Mouse (Mus musculus): ENCODE results near the gene Myo18a.
"Not testable (repeated sequence)": the region's sequence is repeated elsewhere in the genome, so short reads cannot be mapped to it uniquely, and the experiment has no call there.

Gene Myo18a

DNA sequence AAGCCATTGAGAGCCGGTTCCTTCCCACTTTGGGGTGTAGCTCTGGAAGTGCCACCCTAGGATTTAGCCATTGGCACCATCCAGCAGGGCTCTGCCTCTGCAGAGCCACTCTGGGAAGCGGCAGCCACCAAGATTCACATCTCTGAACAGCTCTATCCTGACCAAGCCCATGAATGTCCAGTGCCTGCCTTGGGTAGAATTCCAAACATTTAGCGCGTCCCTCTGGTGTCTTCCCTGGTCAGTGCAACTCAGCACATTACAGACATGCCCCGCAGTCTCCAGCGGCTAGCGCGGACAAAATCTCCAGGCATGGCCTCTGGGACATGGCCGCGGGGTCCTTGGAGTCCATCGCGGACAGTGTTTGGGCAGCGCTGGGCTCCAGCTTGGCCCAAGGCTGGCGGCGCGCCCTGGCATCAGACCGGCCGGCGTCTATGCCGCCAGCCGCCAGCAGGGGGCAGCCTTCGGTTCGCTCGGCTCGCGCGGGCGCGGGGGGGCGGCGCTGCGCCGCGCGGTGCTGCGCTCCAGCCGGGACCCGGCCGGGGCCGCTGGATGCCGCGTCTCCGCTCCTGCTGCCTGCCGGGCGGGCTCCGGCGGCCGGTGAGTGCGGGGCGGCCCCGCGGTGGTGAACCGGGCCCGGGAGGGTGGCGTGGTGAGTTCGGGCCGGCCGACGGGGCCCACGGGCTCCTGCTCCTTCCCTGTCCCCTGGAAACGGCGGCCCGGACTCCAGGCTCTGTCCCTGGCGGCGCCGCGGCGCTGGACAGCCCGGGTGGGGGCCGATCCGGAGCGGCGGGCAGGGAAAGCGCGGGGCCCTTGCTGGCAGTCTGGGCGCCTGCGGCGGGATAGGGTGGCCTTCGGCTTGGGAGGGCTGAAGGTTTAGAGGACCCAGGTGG lies at the start of gene Myo18a:
Myo18a (plus strand) TSS at position 464 of the 890 bp plus-strand sequence.
- DNase-seq (ENCODE audit: low spot score in 2 of 2): peak; percentile 81

DNA sequence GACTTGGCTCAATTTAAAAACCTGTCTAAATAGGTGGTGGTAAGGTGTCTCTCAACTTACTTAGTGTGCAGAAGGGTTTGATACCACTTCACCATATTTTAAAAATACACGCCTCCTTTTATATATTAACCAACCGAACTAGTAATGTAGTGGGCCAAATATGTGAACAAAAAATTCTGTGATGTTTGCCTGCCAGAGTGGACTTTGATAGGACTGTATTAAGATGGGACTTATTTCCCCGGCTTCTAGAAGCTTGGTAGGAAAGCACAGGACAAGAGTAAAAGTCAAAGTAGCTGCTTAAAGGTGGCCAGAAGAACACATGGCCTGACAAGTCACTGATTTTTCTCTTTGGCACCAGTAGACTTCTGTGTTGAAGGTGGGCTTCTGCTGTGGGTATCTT lies 49.3 kb upstream of the Myo18a start:
- DNase-seq (ENCODE audit: low spot score in 2 of 2): no peak

DNA sequence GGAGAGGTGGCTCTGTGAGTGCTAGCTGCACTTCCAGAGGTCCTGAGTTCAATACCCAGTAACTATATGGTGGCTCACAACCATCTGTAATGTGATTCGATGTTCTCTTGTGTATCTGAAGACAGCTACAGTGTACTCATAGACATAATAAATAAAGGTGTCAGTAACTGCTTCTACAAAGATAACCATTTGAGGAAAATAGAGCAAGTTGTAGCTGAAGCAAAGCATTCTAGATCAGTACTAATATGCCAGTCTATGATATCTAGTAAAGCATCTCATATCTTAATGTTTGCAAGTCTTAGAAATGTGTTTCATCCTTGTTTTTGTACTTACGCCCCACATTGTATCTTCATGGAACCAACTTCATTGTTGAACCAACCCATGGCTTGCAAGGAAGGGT lies 44.0 kb upstream of the Myo18a start:
- no peak for DNase-seq (ENCODE audit: low spot score in 2 of 2)

DNA sequence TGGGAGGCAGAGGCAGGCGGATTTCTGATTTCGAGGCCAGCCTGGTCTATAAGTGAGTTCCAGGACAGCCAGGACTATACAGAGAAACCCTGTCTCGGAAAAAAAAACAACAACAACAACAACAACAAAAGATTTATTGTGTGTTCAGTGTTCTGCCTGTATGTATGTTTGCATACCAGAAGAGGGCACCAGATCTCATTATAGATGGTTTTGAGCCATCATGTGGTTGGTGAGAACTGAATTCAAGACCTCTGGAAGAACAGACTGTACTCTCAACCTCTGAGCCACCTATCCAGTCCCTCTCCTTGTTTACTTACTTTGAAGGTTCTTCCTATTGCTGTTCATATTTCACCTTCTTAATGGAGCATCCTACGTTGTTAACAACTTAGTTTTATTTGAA lies 41.7 kb upstream of the Myo18a start:
- no peak for DNase-seq (ENCODE audit: low spot score in 2 of 2)

DNA sequence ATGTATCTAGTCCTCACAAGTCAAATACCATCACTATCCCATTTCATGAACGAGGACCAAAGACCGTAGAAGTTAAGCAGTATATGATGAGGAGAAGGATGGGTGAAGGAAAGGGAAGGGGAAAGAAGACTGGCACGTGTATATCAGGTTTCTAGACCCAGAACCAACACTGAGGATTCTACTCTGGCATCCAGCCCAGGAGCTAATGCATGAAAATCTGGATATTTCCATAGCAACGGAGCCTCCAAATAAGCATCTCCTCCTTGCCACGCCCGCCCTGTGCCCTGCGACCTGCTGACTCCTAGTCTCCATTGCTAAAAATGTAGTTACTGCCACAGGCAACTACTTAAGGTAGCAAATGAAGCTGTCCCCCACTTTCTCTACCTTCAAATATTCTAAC lies 38.3 kb upstream of the Myo18a start:
- no peak for DNase-seq (ENCODE audit: low spot score in 2 of 2)

DNA sequence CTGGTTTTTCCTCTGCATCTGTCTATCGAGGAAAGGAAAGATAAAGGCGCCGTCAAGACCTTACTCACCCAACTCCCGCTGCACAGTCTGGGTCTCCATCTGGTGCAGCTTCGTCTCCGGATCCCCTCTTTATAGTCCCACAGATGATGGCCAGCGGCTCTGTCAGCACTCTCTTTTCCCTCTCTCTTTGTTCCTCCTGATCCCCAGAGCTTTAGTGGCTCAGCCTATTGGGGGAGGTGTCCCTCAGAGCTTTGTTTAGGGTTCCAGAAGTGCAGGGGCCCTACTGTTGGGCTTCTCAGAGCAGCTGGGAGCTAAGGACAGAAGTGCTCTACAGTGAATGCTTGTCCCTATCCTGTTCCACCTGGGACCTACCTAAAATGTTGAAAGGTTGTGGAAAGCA lies 37.9 kb upstream of the Myo18a start, which contains the start of gene Cryba1:
Cryba1 (minus strand) TSS at position 101 of the 400 bp plus-strand sequence.
- no peak for DNase-seq (ENCODE audit: low spot score in 2 of 2)

DNA sequence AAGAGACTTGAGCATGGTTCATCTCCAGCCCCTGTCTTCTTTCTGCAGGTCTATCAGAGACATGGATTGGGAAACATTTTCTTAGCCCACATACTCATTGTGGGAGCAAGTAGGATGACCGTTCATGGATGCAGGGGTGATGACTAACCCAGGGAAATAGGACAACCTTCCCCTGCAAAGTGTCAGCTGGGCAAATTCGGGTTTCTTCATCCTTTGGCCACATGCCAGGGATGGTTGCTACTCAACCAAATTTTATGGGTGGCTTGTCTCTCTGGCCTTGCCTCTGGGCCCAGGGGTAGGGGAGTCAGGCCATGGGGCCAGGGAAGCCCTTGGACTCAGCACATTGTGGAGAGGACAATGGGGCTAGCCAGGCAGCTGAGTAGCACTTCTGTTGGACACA lies 34.5 kb upstream of the Myo18a start:
- DNase-seq (ENCODE audit: low spot score in 2 of 2): no peak

DNA sequence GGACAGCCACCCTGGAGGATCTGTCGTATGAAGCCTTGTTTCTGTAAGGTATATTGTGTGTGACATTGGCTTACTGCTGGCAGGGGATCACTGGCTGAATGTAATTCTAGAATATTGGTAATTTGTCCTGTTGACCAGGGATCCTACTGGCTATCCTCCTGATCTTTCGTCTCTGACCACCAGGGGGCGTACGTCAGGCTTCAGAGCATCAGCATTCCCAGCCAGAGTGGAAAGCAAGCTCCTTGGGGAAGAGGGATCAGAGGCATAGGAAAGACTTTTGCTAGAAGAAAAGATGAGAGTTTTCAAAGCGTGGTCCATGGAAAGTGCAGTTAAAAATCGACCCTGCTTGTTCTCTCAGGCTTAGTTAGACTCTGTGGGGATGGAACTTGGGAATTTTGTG lies 25.8 kb upstream of the Myo18a start:
- DNase-seq (ENCODE audit: low spot score in 2 of 2): peak; percentile 69 to 82

DNA sequence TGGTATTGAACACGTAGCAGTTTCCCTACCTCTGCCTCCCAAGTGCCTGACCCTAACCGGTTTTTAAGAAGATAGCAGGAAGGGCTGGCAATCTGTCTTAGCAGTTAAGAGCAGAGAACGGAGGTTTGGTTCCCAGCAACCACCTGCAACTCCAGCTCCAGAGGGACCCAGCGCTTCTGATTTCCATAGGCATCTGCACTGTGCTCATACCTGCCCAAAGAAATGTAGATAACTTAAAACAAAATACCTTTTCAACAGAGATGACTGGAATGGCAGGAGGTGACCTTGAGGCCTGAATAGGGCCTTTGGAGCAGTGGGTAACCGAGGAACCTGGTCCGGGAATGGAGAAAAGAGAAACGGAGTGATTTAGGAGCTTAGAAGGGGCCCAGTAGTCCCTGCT lies 24.5 kb upstream of the Myo18a start:
- DNase-seq (ENCODE audit: low spot score in 2 of 2): no peak

DNA sequence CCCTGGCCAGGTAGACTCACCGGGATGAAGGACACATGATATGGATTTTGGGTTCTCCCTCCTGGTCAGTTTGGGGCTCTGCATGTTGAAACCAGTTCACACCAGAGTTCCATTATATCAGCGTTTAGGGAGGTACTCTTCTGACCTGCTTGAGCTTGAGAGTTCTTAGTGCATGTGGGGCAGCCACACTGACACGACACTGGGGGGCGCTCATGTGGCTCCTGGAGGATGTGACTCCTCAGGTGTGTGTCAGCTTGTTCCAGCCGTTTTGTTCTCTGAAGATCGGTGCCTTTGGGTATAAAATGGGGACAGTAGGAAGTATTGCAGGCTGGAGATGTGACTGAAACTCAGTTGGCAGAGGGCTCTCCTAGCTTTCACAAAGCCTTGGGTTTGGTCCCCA lies 19.1 kb upstream of the Myo18a start:
- peak in 1 of 2 experiments; percentile 17 for DNase-seq (ENCODE audit: low spot score in 2 of 2)

DNA sequence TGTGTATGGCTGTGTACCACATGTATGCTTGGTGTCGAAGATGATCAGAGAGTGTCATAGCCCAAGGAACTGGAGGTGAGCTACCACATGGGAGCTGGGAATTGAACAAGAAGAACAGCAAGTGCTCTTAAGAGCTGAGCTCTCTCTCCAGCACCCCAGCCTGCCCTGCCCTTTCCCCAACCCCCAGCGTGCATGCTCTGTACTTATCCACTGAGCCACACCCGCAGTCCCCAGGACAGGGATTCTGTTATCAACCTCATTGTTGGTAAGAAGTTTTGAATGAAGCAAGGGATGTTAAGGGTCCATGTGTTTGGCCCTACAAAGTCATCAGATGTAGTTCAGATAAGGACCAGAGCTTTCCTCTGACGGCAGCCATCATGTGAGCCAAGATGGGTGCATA lies 16.4 kb upstream of the Myo18a start:
- DNase-seq (ENCODE audit: low spot score in 2 of 2): no peak

DNA sequence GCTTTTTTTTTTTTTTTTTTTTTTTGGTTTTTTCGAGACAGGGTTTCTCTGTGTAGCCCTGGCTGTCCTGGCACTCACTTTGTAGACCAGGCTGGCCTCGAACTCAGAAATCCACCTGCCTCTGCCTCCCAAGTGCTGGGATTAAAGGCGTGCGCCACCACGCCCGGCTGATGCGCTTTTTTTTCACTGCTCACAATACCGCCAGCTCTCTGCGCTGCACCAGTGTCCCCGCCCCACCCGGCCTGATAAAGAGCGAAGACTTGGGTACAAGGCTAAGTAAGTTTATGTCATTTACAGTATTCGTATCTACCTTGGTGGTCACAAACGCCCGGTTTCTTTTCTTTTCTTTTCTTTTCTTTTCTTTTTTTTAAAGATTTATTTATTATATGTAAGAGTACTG lies 15.9 kb upstream of the Myo18a start:
- DNase-seq (ENCODE audit: low spot score in 2 of 2): not testable (repeated sequence)

DNA sequence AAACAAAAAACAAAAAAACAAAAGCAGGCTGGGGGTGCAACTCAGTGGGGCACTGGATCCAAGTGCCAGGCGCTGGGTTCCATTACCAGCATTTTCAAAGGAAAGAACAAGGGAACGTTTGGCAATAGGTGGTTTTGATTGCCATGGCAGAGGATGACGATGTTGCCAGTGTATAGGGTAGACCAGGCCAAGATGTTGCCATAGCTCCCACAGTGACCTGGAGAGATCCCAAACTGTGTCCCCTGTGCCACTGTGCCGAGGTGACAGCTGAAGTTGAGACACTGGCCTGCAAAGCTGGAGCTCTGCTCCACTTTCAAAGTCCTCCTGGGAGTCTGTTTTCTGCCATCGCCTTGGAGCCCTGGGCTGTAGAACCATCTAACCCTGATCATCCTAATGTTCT lies 14.1 kb upstream of the Myo18a start:
- no peak for DNase-seq (ENCODE audit: low spot score in 2 of 2)

DNA sequence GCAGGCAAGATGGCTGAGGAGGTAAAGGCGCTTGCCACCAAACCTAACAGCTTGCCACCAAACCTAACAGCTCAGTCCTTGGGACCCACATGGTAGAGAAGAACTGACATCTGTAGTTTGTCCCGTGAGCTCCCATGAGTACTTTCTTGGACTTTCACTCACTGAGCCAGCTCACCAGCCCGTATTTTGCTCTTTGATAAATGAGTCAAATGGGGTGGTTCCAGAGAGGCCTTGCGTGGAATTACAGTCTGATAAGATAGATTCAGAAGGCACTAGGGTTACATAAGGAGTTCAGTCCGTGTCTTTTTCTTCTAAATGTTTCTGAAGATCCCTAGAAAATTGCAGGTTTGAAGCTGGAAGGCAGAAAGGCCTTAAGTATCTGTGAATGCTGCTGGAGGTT lies 10.5 kb upstream of the Myo18a start:
- no peak for DNase-seq (ENCODE audit: low spot score in 2 of 2)

DNA sequence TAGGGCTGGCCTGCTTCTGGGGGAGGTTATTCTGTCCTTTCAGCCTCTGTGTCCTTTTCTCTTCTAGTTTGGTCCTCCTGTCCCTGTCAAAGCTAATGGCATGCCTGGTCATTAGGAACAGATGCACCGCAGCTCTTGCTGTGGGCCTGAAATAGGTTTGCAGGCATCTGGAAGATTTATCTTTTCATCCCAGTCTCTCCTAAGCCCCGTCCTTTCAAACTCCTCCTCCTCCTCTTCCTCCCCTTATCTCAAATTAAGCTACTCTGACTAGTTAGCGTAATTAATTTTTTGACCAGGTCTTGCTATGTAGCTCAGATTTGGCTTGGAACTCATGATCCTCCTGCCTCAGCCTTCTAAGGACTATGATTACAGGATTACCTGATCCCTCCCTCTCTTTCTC lies 9.6 kb upstream of the Myo18a start:
- DNase-seq (ENCODE audit: low spot score in 2 of 2): no peak

DNA sequence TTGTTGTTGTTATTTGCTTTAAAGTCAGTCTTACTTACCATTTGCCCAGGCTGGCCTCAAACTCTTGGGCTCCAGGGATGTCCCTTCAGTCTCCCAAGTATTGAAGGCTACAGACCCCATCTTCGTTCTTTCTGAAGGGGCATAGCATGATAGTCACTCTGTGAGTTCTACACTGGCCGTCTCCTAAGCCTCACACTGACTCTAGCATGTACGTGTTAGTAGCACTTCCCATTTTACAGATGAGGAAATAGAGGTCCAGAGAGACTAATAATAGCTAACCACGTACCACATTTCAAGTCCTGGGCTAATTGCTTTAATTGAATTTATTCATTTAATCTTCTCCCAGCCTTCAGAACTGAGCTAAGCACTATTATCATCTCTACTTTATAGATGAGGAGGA lies 3.0 kb upstream of the Myo18a start:
- no peak for DNase-seq (ENCODE audit: low spot score in 2 of 2)

DNA sequence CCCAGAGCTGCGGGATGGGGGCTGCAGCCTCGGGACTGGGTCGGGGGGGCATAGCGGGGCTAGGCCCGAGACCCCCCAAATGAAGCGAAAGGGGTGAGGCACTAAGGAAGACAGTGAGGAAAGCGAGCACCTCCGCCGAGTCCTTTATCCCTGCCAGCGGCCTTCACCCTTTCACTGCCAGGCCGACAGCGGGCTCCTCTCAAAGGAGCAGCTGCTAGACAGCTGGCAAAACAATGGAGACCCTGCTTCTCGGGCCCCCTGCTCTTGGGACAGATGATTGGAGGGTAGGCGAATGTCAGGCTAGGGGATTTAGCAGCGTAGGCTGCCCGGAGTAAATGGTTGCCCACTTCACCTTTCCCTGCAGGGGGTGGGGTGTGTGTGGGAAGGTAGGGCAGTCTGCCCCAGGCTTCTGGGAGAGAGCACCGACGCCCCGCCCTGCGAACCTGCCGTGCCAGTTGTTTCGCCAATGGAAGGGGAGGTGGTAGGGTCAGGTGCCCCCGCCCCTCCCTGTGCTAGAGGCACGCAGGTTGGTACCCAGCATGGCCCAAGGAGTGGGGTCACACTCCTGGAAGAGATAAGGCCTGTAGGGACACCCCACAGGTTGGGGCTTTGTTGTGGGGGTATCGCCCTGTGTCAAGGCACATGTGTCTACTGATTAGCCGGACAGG lies 761 bp downstream of the Myo18a start:
- peak; percentile 52 to 71 for DNase-seq (ENCODE audit: low spot score in 2 of 2)

DNA sequence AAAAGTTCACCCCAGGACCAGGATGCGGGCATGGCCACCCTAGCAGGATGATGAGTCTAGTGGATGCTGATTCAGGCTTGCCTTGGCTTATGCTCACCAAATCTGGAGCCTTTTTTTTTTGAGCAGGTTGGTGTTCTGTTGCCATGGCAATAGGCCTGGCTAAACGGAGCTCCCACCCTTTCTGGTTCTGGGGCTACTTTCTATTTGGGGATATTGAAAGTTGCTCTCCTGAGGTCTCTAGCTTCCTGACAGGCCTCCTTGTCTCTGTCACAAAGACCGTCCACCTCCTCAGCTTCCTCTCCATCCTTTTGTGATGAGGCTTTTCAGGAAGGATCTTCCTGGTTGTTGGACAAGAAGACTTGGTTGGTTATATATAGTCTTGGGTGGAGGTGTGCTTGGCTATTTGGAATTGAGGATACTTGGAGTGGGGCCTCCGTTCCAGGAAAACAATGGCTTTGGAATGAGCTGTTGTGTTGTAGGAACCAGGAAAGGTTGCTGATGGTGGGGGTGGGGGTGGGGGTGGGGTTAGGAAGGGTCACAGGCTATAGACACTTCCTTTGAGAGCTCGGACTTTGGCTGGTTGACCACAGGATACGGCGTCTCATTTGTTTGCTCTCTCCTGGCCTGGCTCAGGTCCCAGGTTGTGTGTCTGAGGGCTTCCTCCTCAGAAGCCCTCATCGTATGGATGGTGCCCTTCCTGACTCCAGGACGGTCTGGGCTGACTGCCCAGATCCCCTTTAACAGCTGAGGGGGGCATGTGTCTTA lies 1.8 kb downstream of the Myo18a start:
- no peak for DNase-seq (ENCODE audit: low spot score in 2 of 2)

DNA sequence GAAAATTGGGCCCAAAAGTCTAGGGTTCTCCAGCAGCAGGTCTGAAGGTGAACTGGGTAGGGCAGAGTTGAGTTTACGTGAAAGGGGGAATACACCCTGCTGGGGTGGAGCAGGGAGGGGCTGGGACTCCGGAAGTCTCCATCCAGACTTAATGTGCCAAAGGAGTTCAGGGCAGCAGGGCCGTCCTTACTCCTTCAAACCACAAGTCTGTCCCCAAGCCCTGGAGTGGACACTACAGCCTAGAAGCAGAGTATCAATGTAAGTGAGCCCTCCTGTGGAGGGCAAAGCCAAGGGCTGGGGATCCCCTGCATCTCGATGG lies 2.4 kb downstream of the Myo18a start:
- peak in 1 of 2 experiments; percentile 13 for DNase-seq (ENCODE audit: low spot score in 2 of 2)

DNA sequence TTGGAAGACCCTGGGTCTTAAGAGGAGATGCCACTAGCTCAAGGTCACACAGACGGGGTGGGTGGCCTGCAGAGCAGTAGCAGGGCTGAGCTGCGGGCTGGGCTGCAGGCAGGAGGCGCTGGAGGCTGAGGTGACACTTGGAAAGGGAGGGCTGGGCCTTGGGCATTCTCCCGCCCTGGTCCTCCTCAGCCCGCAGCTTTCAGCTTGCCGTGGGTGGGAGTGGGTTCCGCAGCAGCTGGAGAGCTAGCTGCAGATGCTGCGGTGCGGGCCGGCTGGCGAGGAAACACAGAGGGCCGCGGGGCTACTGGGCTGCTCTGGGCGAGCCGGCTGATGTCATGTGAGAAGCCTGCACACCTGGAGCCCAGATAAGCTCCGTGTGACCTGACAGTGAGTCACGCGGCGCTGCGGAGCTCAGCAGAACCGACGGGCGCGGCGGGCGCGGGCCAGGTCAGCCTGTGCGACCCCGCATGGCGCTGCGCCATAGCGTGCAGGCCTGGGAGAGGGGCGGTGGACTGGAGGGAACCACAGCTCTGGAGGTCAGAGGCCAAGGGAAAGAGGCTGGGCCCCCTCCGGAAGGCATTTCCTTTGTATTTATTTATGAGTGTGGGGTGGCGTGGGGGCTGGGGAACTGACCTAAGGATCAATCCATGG lies 3.4 kb downstream of the Myo18a start:
- DNase-seq (ENCODE audit: low spot score in 2 of 2): peak in 1 of 2 experiments; percentile 55

DNA sequence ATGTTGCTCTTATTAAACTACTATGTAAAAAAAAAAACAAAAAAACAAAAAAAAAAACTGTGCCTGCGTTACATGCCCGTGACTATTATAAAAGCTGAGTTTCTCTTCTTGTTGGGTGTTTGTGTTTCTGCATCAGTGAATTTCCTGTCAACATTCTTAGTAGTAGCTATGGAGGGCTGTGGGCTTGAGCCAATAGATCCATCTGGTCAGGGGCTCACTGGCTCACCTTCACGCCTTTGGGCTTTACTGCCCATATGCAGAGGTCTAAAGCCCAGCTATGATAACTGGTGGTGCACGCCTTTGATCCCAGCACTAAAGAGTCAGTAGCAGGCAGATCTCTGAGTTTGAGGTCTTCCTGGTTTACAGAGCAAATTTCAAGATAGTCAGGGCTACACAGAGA lies 6.5 kb downstream of the Myo18a start:
- DNase-seq (ENCODE audit: low spot score in 2 of 2): no peak

DNA sequence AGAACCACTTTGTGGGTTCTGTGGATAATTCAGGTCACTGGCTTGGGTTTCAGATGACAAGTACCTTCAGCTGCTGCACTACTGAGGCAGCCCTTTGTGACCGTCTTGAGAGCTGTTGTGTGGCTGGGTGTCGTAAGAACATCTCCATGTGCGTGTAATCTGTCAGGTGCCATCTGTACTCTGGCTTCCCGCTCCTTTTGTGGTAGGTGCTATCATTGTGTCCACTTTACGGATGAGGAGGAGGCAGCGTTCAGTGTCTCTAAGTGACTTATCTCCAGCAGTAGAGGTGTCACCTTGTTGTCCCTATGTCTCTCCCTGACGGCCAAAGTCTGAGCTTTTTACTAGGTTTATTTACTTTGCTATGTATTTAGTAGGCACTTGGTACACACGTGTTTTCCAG lies 7.3 kb downstream of the Myo18a start:
- DNase-seq (ENCODE audit: low spot score in 2 of 2): no peak
